Mouse (Mus musculus): Measurements from ENCODE around the gene Serp2. TPM values are rescaled to one million over a fixed set of nuclear protein-coding genes. Genes with fewer than 3 reads are reported as not detected.

The Serp2 gene
- polyA plus RNA-seq, 1 experiment: not detected

DNA sequence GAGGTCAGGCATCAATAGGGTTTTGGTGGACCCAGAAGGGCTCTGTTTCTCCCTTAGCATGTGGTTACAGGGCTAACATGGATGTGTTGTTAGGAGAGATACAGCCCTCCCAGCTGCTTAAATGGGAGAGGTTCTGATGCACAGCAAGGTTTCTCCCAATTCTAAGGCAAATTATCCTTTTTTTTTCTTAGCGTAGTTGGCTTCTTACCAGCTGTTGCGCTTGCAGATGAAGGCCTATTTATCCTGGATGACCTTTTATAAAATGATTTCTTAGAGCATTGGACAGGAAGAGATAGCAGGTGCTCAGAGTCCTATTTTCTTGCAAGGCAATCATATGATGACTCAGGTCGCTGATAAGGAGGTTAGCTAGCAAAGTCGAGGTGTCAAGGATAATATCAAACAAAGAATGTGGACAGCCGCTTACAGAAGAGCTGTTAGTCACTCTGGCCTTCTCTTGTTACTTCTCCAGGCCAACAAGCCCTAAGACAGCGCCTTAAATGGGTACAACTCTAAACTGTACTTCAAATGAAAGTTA is 37.7 kb upstream of the Serp2 start:
- Histone ChIP-seq H3K4me1 (ENCODE audit: control insufficient read depth, insufficient read depth, low read length) (0 out of 2 replicates have a peak, but pooled peaks cover 2% of the 10 kb centered on the region), H3K27ac (ENCODE audit: insufficient read depth, low read depth, low read length) (no peak overlapping the region), H3K4me3 (ENCODE audit: insufficient read depth, low read length) (no peak overlapping the region)
- TF ChIP-seq POLR2A (IDR thresholded peaks at IDR 0.05; ENCODE audit: borderline replicate concordance, low read depth, low read length) (no peak), CTCF (IDR thresholded peaks at IDR 0.05; ENCODE audit: low read depth, low read length) (no peak)

DNA sequence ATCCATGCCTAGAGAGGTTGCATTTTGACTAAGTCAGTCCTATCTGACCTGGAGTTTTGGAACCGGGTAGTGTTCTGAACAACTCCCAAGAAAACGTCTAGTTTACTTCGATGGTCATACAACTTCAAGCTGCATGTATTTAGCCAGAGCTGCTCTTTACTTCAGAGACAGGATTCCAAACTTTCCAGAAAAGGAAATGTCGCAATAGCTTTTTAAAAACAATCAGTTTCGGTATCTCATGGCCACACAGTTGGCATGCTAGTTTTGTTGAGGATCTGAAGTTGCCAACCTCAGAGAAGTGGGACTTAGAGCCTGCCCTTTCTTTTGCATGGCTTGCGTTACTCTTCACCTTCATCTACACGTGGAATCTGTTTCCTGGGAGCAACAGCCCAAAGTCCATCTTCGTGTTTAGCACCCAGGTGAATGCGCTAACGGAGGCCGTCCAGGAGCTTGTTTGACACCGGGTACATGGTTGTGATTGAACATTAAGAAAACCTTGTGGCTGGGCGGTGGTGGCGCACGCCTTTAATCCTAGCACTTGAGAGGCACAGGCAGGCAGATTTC is 37.0 kb upstream of the Serp2 start:
- Histone ChIP-seq H3K4me3 (ENCODE audit: insufficient read depth, low read length) (no peak overlapping the region), H3K4me1 (ENCODE audit: control insufficient read depth, insufficient read depth, low read length) (0 out of 2 replicates have a peak, but pooled peaks cover 2% of the 10 kb centered on the region)

DNA sequence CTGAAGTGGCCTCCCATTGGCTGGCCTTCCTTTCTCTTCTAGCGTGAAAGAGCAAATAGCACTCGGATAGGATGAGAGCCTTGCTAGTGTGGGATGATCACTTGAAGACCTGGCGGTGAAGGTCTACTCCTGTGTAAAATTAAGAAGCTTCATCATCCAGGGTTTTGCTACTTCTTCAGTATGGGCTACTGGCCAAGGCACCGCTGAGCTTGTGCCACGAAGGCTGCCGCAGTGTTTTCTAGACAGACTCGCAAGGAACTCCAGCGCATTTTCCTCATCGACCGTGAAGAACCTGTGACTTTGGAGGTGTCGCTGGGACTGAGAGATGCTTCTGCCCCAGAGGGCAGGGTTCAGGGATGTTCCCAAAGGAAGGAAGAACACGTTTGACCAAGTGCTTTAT is 36.0 kb upstream of the Serp2 start:
- TF ChIP-seq CTCF (IDR thresholded peaks at IDR 0.05; ENCODE audit: low read depth, low read length) (no peak), POLR2A (IDR thresholded peaks at IDR 0.05; ENCODE audit: borderline replicate concordance, low read depth, low read length) (no peak)
- H3K4me3 ChIP-seq (ENCODE audit: insufficient read depth, low read length): no peak overlapping the region
- H3K4me1 ChIP-seq (ENCODE audit: control insufficient read depth, insufficient read depth, low read length): no peaks in the 10 kb centered on the region
- H3K27ac ChIP-seq (ENCODE audit: insufficient read depth, low read depth, low read length): no peak overlapping the region

More for the DNA sequence above, 37.0 kb upstream of the Serp2 start:
- no peak for TF ChIP-seq CTCF (IDR thresholded peaks at IDR 0.05; ENCODE audit: low read depth, low read length)
- no peak for TF ChIP-seq POLR2A (IDR thresholded peaks at IDR 0.05; ENCODE audit: borderline replicate concordance, low read depth, low read length)
- no peak overlapping the region for H3K27ac ChIP-seq (ENCODE audit: insufficient read depth, low read depth, low read length)

DNA sequence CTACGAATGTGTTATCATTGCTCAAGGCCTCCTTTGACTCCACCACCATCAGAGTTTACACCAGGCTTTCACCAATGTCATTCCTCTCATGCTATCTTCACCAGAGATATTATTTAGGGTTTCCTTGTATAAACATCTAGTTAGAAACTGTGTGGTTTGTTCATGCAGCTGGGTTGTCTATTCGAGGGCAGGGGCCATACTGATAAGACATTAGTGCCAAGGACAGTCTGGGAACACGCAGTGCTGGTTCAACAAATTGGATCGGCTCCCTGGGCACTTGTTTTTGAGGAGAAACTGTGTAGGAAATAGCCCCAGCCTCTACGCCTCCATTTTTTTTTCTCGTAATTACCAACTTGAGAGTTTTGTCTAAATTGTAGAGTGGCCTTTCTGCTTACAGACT is 35.4 kb upstream of the Serp2 start:
- Histone ChIP-seq H3K4me1 (ENCODE audit: control insufficient read depth, insufficient read depth, low read length) (no peaks in the 10 kb centered on the region), H3K27ac (ENCODE audit: insufficient read depth, low read depth, low read length) (no peak overlapping the region), H3K4me3 (ENCODE audit: insufficient read depth, low read length) (no peak overlapping the region)
- TF ChIP-seq CTCF (IDR thresholded peaks at IDR 0.05; ENCODE audit: low read depth, low read length): no peak
- TF ChIP-seq POLR2A (IDR thresholded peaks at IDR 0.05; ENCODE audit: borderline replicate concordance, low read depth, low read length): no peak

DNA sequence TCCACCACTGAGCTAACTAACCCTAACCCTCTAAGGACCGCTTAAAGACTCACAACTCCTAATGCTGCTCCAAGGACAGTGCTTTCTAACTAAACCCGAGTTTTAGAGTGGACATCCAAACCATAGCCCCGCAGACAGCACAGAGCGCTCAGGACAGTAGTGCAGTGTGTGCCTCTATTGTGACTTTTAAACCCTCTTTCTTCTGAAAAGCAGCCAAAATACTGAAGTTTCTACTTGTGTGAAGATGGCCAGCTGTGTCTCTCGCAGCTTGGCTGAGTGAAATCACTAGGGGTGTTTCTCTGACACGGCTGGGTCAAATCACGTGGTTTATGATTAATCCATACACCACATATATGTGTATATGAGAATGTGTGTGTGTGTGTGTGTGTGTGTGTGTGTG is 33.4 kb upstream of the Serp2 start:
- TF ChIP-seq CTCF (IDR thresholded peaks at IDR 0.05; ENCODE audit: low read depth, low read length) (no peak), POLR2A (IDR thresholded peaks at IDR 0.05; ENCODE audit: borderline replicate concordance, low read depth, low read length) (no peak)
- no peaks in the 10 kb centered on the region for H3K4me1 ChIP-seq (ENCODE audit: control insufficient read depth, insufficient read depth, low read length)
- no peak overlapping the region for H3K27ac ChIP-seq (ENCODE audit: insufficient read depth, low read depth, low read length)
- no peak overlapping the region for H3K4me3 ChIP-seq (ENCODE audit: insufficient read depth, low read length)

DNA sequence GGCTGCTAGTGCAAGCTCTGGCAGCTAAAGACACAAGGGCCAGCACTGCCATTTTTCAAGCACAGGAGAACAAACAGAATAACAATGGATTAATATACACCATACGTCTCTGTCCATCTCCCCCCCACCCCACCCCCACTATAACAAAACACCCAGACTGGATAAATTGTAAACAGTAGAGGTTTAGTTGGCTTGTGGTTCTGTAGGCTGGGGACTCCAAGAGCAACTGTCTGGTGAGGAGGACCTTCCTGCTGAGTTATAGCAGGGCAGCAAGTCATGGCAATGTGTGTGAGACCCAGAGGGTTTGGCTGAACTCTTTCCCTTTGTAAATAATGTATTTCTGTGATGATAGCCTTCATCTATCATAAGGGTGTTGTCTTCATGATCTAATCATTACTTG is 33.0 kb upstream of the Serp2 start:
- no peak overlapping the region for H3K27ac ChIP-seq (ENCODE audit: insufficient read depth, low read depth, low read length)
- TF ChIP-seq POLR2A (IDR thresholded peaks at IDR 0.05; ENCODE audit: borderline replicate concordance, low read depth, low read length) (no peak), CTCF (IDR thresholded peaks at IDR 0.05; ENCODE audit: low read depth, low read length) (no peak)
- H3K4me3 ChIP-seq (ENCODE audit: insufficient read depth, low read length): no peak overlapping the region
- no peaks in the 10 kb centered on the region for H3K4me1 ChIP-seq (ENCODE audit: control insufficient read depth, insufficient read depth, low read length)

DNA sequence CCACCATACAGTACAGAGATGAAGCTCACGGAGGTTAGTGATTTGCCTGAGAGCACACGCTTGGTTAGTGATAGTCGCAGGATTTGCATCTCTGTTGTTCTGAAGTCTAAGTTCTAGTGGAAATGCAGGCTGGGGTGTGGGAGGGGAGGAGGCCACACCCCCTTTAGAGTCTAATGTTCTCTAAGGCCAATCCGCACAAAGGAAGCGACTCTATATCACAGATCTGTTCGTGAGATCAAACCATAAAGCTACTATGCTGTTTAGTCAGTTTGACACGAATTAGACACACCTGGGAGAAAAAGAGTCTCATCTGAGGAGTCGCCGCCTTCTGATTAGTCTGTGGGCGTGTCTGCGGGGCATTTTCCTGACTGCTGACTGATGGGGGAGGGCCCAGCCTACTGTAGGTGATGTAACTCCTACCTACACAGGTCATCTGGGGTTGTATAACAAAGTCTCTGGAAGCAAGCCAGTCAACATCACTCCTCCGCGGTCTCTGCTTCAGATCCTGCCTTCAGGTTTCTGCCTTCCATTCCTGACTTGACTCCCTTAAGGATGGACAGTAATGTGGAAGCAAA is 29.2 kb upstream of the Serp2 start:
- H3K4me1 ChIP-seq (ENCODE audit: control insufficient read depth, insufficient read depth, low read length): no peaks in the 10 kb centered on the region
- no peak for TF ChIP-seq POLR2A (IDR thresholded peaks at IDR 0.05; ENCODE audit: borderline replicate concordance, low read depth, low read length)
- no peak overlapping the region for H3K4me3 ChIP-seq (ENCODE audit: insufficient read depth, low read length)
- H3K27ac ChIP-seq (ENCODE audit: insufficient read depth, low read depth, low read length): no peak overlapping the region

DNA sequence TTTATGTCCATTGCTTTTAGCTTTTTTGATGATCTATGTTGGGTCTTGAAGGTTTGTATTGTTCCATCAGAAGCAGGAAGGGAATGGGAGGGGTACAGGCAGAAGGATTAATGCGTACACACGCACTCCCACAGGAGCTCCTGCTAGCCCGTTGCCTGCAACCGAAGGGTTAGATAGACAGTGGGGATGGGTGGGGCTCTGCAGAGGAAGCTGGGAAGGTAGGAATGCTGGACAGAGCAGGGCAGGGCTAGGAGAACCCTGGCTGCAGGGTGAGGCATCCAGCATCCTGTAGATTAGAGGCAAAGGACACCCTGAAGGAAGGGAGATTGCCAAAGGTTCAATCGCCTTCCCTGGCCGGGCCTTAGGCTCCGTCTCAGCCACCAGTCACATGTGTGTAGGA is 27.3 kb upstream of the Serp2 start:
- Histone ChIP-seq H3K4me3 (ENCODE audit: insufficient read depth, low read length) (no peak overlapping the region), H3K27ac (ENCODE audit: insufficient read depth, low read depth, low read length) (no peak overlapping the region), H3K4me1 (ENCODE audit: control insufficient read depth, insufficient read depth, low read length) (no peaks in the 10 kb centered on the region)
- no peak for TF ChIP-seq CTCF (IDR thresholded peaks at IDR 0.05; ENCODE audit: low read depth, low read length)
- TF ChIP-seq POLR2A (IDR thresholded peaks at IDR 0.05; ENCODE audit: borderline replicate concordance, low read depth, low read length): no peak

DNA sequence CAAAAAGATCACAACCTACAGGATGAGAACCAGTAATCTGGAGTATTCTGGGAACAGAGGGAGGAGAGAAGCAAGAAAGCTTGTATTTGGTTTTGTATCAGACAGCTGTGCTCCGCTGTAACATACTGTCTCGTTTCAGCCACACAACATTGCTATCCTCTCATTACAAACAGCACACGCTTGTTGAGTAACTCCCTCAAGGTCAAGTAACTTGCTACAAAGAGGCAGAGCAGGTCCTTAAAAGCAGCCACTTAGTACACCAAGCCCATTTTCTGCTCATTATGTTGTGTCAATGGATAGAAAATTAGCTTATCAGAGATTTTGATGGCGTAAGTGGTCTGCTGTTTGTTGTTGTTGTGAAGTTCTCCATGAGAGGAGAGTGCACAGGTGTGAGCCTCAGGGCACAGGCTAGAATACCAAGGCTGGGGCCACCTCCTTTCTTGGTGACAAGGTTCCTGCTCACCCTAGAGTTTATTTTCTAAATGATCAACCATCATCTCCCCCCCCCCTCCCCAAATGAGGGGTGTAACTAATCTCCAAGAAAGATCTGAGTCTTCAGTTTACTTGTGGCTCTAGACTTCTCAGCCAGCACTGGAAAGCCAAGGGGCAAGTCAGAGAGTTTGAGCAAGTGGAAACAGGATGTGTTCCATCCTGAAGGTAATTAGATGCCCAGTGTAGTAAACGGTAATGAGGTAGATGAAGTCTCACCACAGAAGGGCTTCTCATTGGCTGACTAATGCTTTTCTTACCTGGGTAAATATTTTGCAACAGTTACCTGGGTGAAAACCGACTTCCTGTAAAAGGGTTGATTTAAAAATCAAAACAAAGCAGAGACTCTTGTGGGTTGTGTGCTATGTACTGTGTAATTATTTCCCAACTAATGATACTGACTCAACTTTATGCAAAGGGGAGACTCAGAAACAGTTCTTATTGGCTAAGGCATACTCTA is 25.6 kb upstream of the Serp2 start:
- TF ChIP-seq CTCF (IDR thresholded peaks at IDR 0.05; ENCODE audit: low read depth, low read length): no peak
- TF ChIP-seq POLR2A (IDR thresholded peaks at IDR 0.05; ENCODE audit: borderline replicate concordance, low read depth, low read length): no peak
- H3K4me3 ChIP-seq (ENCODE audit: insufficient read depth, low read length): no peak overlapping the region
- H3K27ac ChIP-seq (ENCODE audit: insufficient read depth, low read depth, low read length): no peak overlapping the region
- no peaks in the 10 kb centered on the region for H3K4me1 ChIP-seq (ENCODE audit: control insufficient read depth, insufficient read depth, low read length)

DNA sequence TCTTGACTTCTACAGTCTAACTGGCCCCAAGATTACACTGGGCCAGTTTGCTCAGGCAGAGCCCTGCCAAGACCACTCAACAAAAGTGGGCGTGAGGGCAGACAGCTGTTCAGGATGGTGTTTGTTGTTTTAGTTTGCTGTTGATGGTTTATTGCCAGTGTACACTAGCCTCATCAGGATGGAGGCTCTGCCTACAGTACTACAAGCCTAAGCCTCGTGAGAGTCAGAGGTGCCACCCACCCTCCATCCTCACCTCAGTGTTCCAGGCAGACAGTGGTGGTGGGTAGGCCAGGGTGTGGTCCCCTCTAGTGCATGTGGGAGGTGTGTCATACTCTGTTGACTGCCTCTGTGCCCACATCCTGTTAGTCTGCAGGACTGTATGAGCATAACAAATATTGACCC is 23.0 kb upstream of the Serp2 start:
- Histone ChIP-seq H3K4me3 (ENCODE audit: insufficient read depth, low read length) (no peak overlapping the region), H3K4me1 (ENCODE audit: control insufficient read depth, insufficient read depth, low read length) (no peaks in the 10 kb centered on the region), H3K27ac (ENCODE audit: insufficient read depth, low read depth, low read length) (no peak overlapping the region)
- TF ChIP-seq POLR2A (IDR thresholded peaks at IDR 0.05; ENCODE audit: borderline replicate concordance, low read depth, low read length) (no peak), CTCF (IDR thresholded peaks at IDR 0.05; ENCODE audit: low read depth, low read length) (no peak)
